8 mouse cellular contexts compared by ENCODE assay signal in genomic region chr8:123411246-123411645, GRCm38 (mm10). TPM values are rescaled to one million over a fixed set of nuclear protein-coding genes. Genes with fewer than 3 reads are reported as not detected.
DNase-seq lines count a peak whose midpoint lies in the region; ATAC-seq lines count a peak whose summit lies in the region.

Gene Tubb3, plus strand, starts transcription at chr8:123411424.

- peaks cover 44% of the 10 kb centered on the region for H3K27me3 ChIP-seq in kidney, embryonic 14.5 days (ENCODE audit: control insufficient read depth, insufficient read depth, low read length)
- H3K27me3 ChIP-seq in embryonic facial prominence, embryonic 14.5 days (replicated peaks; ENCODE audit: control insufficient read depth, insufficient read depth, low read length), result peaks cover 51% of the 10 kb centered on the region
- H3K27me3 ChIP-seq in megakaryocyte, embryonic 14.5 days (replicated peaks), result peaks cover 68% of the 10 kb centered on the region

- intact Hi-C loops in heart, postnatal 14 days (cut with DNase I), result no loop called here

- no peak within 1 kb of the TSS for H3K27ac ChIP-seq in kidney, embryonic 14.5 days (ENCODE audit: low read depth, low read length)
- peak within 1 kb of the TSS; percentile 48 for H3K27ac ChIP-seq in embryonic facial prominence, embryonic 14.5 days (replicated peaks; ENCODE audit: low read depth, low read length)

- H3K4me1 ChIP-seq in kidney, embryonic 14.5 days (ENCODE audit: control insufficient read depth, insufficient read depth, low read length), result peaks cover 6% of the 10 kb centered on the region; the same call in 1 of the 2 replicates
- H3K4me1 ChIP-seq in embryonic facial prominence, embryonic 14.5 days (ENCODE audit: control insufficient read depth, insufficient read depth, low read length), result peaks cover 9% of the 10 kb centered on the region; the same call in 1 of the 2 replicates
- H3K4me1 ChIP-seq in megakaryocyte, embryonic 14.5 days, result peaks cover 81% of the 10 kb centered on the region

- DNase-seq in kidney, adult 8-10 months, result no peak
- DNase-seq in adrenal gland, postnatal 4 days (ENCODE audit: low spot score in 2 of 2), result no peak
- DNase-seq in embryonic facial prominence, embryonic 14.5 days (ENCODE audit: low spot score), result peak; percentile 92
- DNase-seq in heart, postnatal 14 days, result peak; percentile 47 to 49
- peak; percentile 78 to 90 for DNase-seq in layer of hippocampus, postnatal 10 days (ENCODE audit: low spot score in 2 of 2)
- peak; percentile 88 to 90 for DNase-seq in right cerebral cortex, postnatal 36 days (ENCODE audit: low spot score in 2 of 2)

- H3K9me3 ChIP-seq in kidney, embryonic 14.5 days (ENCODE audit: control insufficient read depth, low read length), result no peaks in the 10 kb centered on the region
- no peaks in the 10 kb centered on the region for H3K9me3 ChIP-seq in embryonic facial prominence, embryonic 14.5 days (ENCODE audit: control insufficient read depth, low read length)
- no peaks in the 10 kb centered on the region for H3K9me3 ChIP-seq in megakaryocyte, embryonic 14.5 days

- peak; percentile 80 for ATAC-seq in kidney, embryonic 14.5 days (ENCODE audit: low FRiP score, low TSS enrichment)
- ATAC-seq in embryonic facial prominence, embryonic 14.5 days (ENCODE audit: low read depth), result peak; percentile 86

- no peaks in the 10 kb centered on the region for H3K36me3 ChIP-seq in kidney, embryonic 14.5 days (ENCODE audit: control insufficient read depth, insufficient read depth, low read length)
- no peaks in the 10 kb centered on the region for H3K36me3 ChIP-seq in embryonic facial prominence, embryonic 14.5 days (ENCODE audit: control insufficient read depth, insufficient read depth, low read length)
- no peaks in the 10 kb centered on the region for H3K36me3 ChIP-seq in megakaryocyte, embryonic 14.5 days (replicated peaks; ENCODE audit: low read length)

- peak within 1 kb of the TSS; percentile 18; the same call in 1 of the 2 replicates for H3K9ac ChIP-seq in kidney, embryonic 14.5 days (ENCODE audit: low read depth, low read length)
- H3K9ac ChIP-seq in embryonic facial prominence, embryonic 14.5 days (ENCODE audit: low read depth, low read length), result peak within 1 kb of the TSS; percentile 58

- peak within 1 kb of the TSS; percentile 53 for H3K4me2 ChIP-seq in kidney, embryonic 14.5 days (replicated peaks; ENCODE audit: low read depth, low read length)
- peak within 1 kb of the TSS; percentile 58 for H3K4me2 ChIP-seq in embryonic facial prominence, embryonic 14.5 days (ENCODE audit: low read depth, low read length)

- H3K4me3 ChIP-seq in kidney, embryonic 14.5 days (ENCODE audit: low read length), result peak within 1 kb of the TSS; percentile 32
- peak within 1 kb of the TSS; percentile 42 for H3K4me3 ChIP-seq in embryonic facial prominence, embryonic 14.5 days (ENCODE audit: low read depth, low read length)
- H3K4me3 ChIP-seq in megakaryocyte, embryonic 14.5 days (replicated peaks), result peak within 1 kb of the TSS; percentile 86

- WGBS in kidney, embryonic 14.5 days, result under 1% methylated on average over 27 of the region's 29 CpGs
- 0% methylated on average over 18 of the region's 29 CpGs for WGBS in embryonic facial prominence, embryonic 14.5 days

RNA-seq across cellular contexts. Expression of gene Tubb3, which starts in this region (rescaled TPM):
- 1.2 and 1.9 TPM in 2 replicates for polyA plus RNA-seq in kidney, embryonic 14.5 days (2014; fragmentation: Nextera tagmentation; extraction: Ambion mirVana)
- 100 to 1,000 TPM in 1 of 2 experiments, 10 to 100 TPM in 1; 59.5 to 102 TPM for total RNA-seq in adrenal gland, postnatal 4 days (2021)
- 81.9 and 99.5 TPM in 2 replicates for polyA plus RNA-seq in embryonic facial prominence, embryonic 14.5 days (2014; fragmentation: Nextera tagmentation; extraction: Ambion mirVana)
- total RNA-seq in heart, postnatal 14 days (2021), result under 1 TPM; 0.61 to 0.67 TPM
- 1,000 to 10,000 TPM; 1,031 to 1,094 TPM for total RNA-seq in layer of hippocampus, postnatal 10 days (2021)
- polyA plus RNA-seq in megakaryocyte, embryonic 14.5 days (2012; ENCODE audit: insufficient read depth, low replicate concordance), result 123 and 178 TPM in 2 replicates

Comparison
In these comparisons a context has a peak if more than half of its experiments do, and no peak if none do; other contexts are left out.
1. RNA of gene Tubb3 (total RNA-seq): 1,031 to 1,094 TPM in layer of hippocampus, postnatal 10 days and 59.5 to 102 TPM in adrenal gland, postnatal 4 days; 0.61 to 0.67 TPM in heart, postnatal 14 days; every median in the first group is over 10 times any median in the second.
2. RNA of gene Tubb3 (total RNA-seq): 1,031 to 1,094 TPM in layer of hippocampus, postnatal 10 days; 59.5 to 102 TPM in adrenal gland, postnatal 4 days; every median in the first group is over 4 times any median in the second.
3. RNA of gene Tubb3 (polyA plus RNA-seq): 123 to 178 TPM in megakaryocyte, embryonic 14.5 days and 81.9 to 99.5 TPM in embryonic facial prominence, embryonic 14.5 days; 1.2 to 1.9 TPM in kidney, embryonic 14.5 days; every median in the first group is over 10 times any median in the second.
4. Peak in DNase-seq in heart, postnatal 14 days; RNA of the gene not detected or under 1 TPM.
5. H3K4me3 ChIP-seq: peak in every context shown above with its lines; median percentile 86 in megakaryocyte, embryonic 14.5 days; 42 in embryonic facial prominence, embryonic 14.5 days; 32 in kidney, embryonic 14.5 days.
6. DNase-seq: peak in embryonic facial prominence, embryonic 14.5 days (single experiment), layer of hippocampus, postnatal 10 days (2 of 2) and right cerebral cortex, postnatal 36 days (2 of 2); none in kidney, adult 8-10 months (0 of 2) and adrenal gland, postnatal 4 days (0 of 2).